Mouse (Mus musculus) neutrophil, adult 65 days (primary cell): ENCODE results near the gene Ly6g. TPM values are rescaled to one million over a fixed set of nuclear protein-coding genes. Genes with fewer than 3 reads are reported as not detected.

ENCODE experiments used
- total RNA-seq: library from RNA; stranded (reverse); gene quantifications from 2 replicates; pipeline ENCODE4 v1.2.4, GENCODE M21; 2023

The Ly6g gene
- total RNA-seq, result 699 and 839 TPM in 2 replicates

DNA sequence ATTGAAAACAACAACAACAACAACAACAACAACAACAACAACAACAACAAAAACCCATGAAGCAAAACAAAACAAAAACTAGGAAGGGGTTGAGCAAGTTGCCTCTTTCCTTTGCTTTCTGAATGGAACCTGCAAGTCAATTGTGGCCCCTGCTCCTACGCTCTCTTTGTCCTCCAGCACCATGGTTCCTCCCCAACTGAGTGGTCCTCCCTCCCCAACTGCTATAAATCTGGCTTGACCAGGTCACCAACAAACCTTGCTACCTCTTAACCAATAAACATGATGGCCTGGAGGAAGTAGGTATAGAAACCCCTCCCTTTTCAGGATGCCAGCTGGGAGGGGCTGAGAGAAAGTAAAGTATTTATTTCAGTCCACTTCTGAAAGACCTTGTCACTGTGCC lies at the start of gene Ly6g:
TSS of gene Ly6g (plus strand) at position 301 of the 400 bp plus-strand sequence.

DNA sequence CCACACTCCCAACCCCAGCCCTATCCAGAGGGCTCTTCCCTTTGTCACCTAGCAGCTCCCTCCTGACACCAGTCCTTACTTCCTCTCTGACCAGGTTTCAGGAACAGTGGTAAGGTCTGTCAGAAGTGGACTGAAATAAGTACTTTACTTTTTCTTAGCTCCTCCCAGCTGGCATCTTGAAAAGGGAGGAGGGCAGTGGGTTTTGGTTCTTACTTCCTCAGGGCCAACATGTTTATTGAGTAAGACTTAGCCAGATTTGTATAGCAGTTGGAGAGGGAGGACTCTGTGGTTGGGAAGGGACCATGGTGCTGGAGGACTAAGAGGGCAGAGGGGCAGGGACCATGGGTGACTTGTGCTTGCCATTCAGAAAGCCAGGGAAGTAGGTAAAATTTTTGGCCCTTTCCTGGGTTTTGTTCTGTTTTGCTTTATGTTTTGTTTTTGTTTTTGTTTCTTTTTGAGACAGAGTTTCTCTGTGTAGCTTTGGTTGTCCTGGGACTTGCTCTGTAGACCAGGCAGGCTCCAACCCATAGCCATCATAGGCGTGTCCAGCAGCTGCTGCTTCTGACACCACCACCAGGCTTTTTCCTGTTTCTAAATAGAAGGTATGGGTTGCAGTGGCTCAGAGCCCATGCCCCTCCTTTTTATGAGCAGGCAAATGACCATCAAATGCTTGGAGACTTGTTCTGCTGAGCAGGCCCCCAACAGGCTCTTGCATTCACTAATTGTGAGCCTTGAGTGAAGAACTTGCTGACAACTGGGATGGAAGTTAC lies 43.0 kb upstream of the Ly6g start, which contains the start of gene Ly6c2:
TSS of gene Ly6c2 (minus strand) at position 110 of the 770 bp plus-strand sequence.

Other genes starting within 250 kb of the Ly6g start
- 1.5 and 6.4 TPM in 2 replicates for gene Ly6i, start 171.8 kb upstream of the Ly6g start, total RNA-seq
- 0.70 and 1.0 TPM in 2 replicates for gene Ly6a, start 157.2 kb upstream of the Ly6g start, total RNA-seq
- gene Ly6c1, start 106.4 kb upstream of the Ly6g start, total RNA-seq, result 18.0 and 25.1 TPM in 2 replicates
- gene Ly6c2, start 43.3 kb upstream of the Ly6g start, total RNA-seq, result 800 and 843 TPM in 2 replicates
- gene BC025446, start 61.1 kb downstream of the Ly6g start, total RNA-seq, result not detected in 2 replicates
- gene Ly6f, start 113.2 kb downstream of the Ly6g start, total RNA-seq, result not detected in 2 replicates